Comparison of ENCODE assay signal across 30 mouse cellular contexts in genomic region chr4:94928743-94929142, GRCm38 (mm10). TPM values are rescaled to one million over a fixed set of nuclear protein-coding genes. Genes with fewer than 3 reads are reported as not detected.
"Had no signal": no experiment of that assay in that cellular context is flagged by ENCODE, and none has a peak within 500 bp of the region (broad histone marks: within the 10 kb centered on the region; RNA-seq: fewer than 3 reads in every experiment).

TSS of gene Eqtn (minus strand) at chr4:94928843.

- H3K4me3 ChIP-seq: embryonic facial prominence, embryonic 10.5 days; embryonic facial prominence, embryonic 12.5 days; embryonic facial prominence, embryonic 13.5 days; embryonic facial prominence, embryonic 15.5 days; erythroblast, embryonic 14.5 days; forebrain, embryonic 10.5 days; forebrain, embryonic 12.5 days; forebrain, embryonic 13.5 days; forebrain, embryonic 15.5 days; gastrocnemius, adult 2 months; heart, adult 2 months had no signal

- DNase-seq: cerebellum, adult 8-10 months; cerebellum, adult 9-10 months; cerebellum, adult 9-11 months; cerebellum, postnatal 10 days; cerebellum, postnatal 14 days; cerebellum, postnatal 25 days; cerebellum, postnatal 36 days; embryo, embryonic 11 days; forebrain, postnatal 0 days; gastrocnemius, adult 2 months; gastrocnemius, postnatal 10 days; gastrocnemius, postnatal 14 days; gastrocnemius, postnatal 25 days; gastrocnemius, postnatal 36 days; heart, adult 11 months; heart, adult 18-20 months; heart, adult 2 months had no signal

- H3K36me3 ChIP-seq: embryonic facial prominence, embryonic 10.5 days; embryonic facial prominence, embryonic 12.5 days; embryonic facial prominence, embryonic 13.5 days; embryonic facial prominence, embryonic 15.5 days; forebrain, embryonic 10.5 days; forebrain, embryonic 12.5 days; forebrain, embryonic 15.5 days had no signal

- H3K27me3 ChIP-seq: embryonic facial prominence, embryonic 12.5 days; embryonic facial prominence, embryonic 13.5 days; embryonic facial prominence, embryonic 15.5 days; forebrain, embryonic 12.5 days; forebrain, embryonic 13.5 days; forebrain, embryonic 15.5 days had no signal

- H3K27ac ChIP-seq: embryonic facial prominence, embryonic 10.5 days; embryonic facial prominence, embryonic 12.5 days; embryonic facial prominence, embryonic 13.5 days; embryonic facial prominence, embryonic 15.5 days; forebrain, embryonic 10.5 days; forebrain, embryonic 12.5 days; forebrain, embryonic 13.5 days; forebrain, embryonic 15.5 days; gastrocnemius, adult 2 months; heart, adult 2 months had no signal

- H3K4me1 ChIP-seq: embryonic facial prominence, embryonic 10.5 days; embryonic facial prominence, embryonic 12.5 days; embryonic facial prominence, embryonic 13.5 days; embryonic facial prominence, embryonic 15.5 days; forebrain, embryonic 10.5 days; forebrain, embryonic 12.5 days; forebrain, embryonic 13.5 days; forebrain, embryonic 15.5 days had no signal

RNA-seq across cellular contexts. Expression of gene Eqtn, which starts in this region (rescaled TPM):
- polyA plus RNA-seq: embryonic facial prominence, embryonic 11.5 days; embryonic facial prominence, embryonic 13.5 days; embryonic facial prominence, embryonic 14.5 days; embryonic facial prominence, embryonic 15.5 days; erythroblast, embryonic 14.5 days; forebrain, embryonic 11.5 days; forebrain, embryonic 14.5 days; forebrain, postnatal 0 days; heart, adult 2 months had no signal
